Mouse (Mus musculus) midbrain, embryonic 15.5 days (tissue): ENCODE data around the gene Eya2. TPM values are rescaled to one million over a fixed set of nuclear protein-coding genes. Genes with fewer than 3 reads are reported as not detected.

Experiments
- ATAC-seq: fragments of 200-750 bp; cut with Nextera tagmentation; replicated peaks from 2 replicates; pipeline ENCODE4 v1.8.0; 2017; ENCODE audit warnings: moderate TSS enrichment
- H3K27ac ChIP-seq: fragments of 300-500 bp; sonication (generic); 2 replicates; pipeline ENCODE4 v1.5.1; 2015; ENCODE audit warnings: mild to moderate bottlenecking, inconsistent platforms
- H3K27me3 ChIP-seq: fragments of 300-500 bp; sonication (generic); replicated peaks from 2 replicates; pipeline ENCODE4 v1.6.1; 2015; ENCODE audit warnings: inconsistent platforms
- H3K36me3 ChIP-seq: fragments of 300-500 bp; sonication (generic); replicated peaks from 2 replicates; pipeline ENCODE4 v1.6.1; 2015; ENCODE audit warnings: inconsistent platforms
- H3K4me1 ChIP-seq: fragments of 300-500 bp; sonication (generic); 2 replicates; pipeline ENCODE4 v1.6.1; 2015; ENCODE audit warnings: inconsistent platforms
- H3K4me2 ChIP-seq: fragments of 300-500 bp; sonication (generic); 2 replicates; pipeline ENCODE4 v1.6.1; 2015; ENCODE audit warnings: inconsistent platforms, mild to moderate bottlenecking, moderate library complexity
- H3K4me3 ChIP-seq: fragments of 300-500 bp; sonication (generic); 2 replicates; pipeline ENCODE4 v1.5.1; 2015; ENCODE audit warnings: mild to moderate bottlenecking, inconsistent platforms
- H3K9ac ChIP-seq: fragments of 300-500 bp; sonication (generic); 2 replicates; pipeline ENCODE4 v1.6.1; 2015; ENCODE audit warnings: mild to moderate bottlenecking, inconsistent platforms
- H3K9me3 ChIP-seq: fragments of 300-500 bp; sonication (generic); 2 replicates; pipeline ENCODE4 v1.6.1; 2016; ENCODE audit warnings: inconsistent platforms
- WGBS: fragments of 180-500 bp; shearing (Covaris S2); methylation state at CpG from one replicate; pipeline ENCODE4 v1.1.7; 2015; ENCODE audit warnings: mixed read lengths; 5-methylcytosine and 5-hydroxymethylcytosine counted together
- polyA plus RNA-seq: library from polyadenylated mRNA; unstranded; fragments of >200 nt; fragmentation: Nextera tagmentation; extraction: Ambion mirVana; gene quantifications from 2 replicates; pipeline ENCODE4 v1.2.1, GENCODE M21; 2015

Eya2 gene
- polyA plus RNA-seq, 1 experiment from 2014 or later: 4.6 TPM

DNA sequence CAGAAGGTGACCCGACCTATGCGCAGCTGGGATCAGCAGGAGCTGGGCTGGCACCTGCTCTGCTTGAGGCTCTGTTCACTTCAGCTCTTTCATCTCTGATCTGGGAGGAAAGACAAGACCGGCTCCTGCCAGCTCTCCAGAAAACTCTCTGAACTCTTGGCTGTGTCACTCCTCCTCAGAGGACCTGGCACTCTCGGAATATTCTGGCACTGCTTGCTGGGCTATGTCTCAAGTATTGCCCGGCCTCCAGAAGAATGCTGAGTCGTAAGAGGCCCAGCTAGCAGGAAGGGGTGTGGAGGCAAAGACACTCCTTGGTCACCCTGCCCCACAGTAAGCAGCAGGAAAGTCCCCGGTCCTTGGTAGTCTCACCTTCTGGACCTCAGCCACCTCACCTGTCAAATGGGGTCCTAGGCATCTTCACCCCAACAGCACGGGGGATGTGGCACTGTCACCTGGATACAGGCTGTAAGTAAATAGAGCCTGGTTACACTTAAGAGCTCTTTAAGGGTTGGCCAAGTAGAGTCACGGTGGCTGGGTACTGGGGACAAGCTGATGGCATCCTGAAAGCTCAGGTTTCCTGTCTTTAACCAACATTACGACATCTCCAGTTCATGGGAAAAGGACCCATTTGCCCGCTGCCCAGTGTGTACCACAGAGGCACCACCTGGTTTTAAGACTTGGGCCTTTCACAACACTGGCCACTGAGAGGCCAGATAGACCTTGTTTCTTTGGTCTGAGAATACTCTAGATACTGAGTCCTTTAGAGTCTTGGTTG is 38.4 kb downstream of the Eya2 start:
- Histone ChIP-seq H3K27me3 (no peaks in the 10 kb centered on the region), H3K4me1 (no peaks in the 10 kb centered on the region), H3K4me3 (no peak overlapping the region), H3K4me2 (no peak overlapping the region), H3K27ac (no peak overlapping the region), H3K9ac (no peak overlapping the region), H3K36me3 (no peaks in the 10 kb centered on the region), H3K9me3 (no peaks in the 10 kb centered on the region)
- ATAC-seq: no peak
- 86% methylated on average over 11 of the region's 11 CpGs for WGBS

DNA sequence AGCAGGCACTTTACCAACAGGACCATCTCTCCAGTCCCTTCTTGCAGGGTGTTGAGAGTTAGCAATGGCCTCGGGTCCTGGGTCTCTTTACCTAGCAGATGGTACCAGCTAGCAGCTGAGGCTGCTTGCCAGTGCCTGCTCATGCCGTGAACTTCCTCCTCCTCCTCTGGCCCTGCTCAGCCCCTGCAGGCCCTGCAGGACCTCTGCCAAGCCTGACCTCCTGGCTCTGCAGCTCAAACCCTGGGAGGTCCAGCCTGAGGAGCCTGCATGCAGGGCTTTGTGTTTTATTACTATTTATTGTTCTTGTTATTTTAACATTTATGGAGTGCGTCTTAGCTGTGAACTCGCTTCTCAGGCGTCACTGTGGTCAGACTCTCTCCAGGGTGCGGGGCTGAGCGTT is 39.6 kb downstream of the Eya2 start:
- Histone ChIP-seq H3K4me1 (no peaks in the 10 kb centered on the region), H3K27ac (no peak overlapping the region), H3K9ac (no peak overlapping the region), H3K4me3 (no peak overlapping the region), H3K36me3 (no peaks in the 10 kb centered on the region), H3K9me3 (no peaks in the 10 kb centered on the region), H3K27me3 (no peaks in the 10 kb centered on the region), H3K4me2 (no peak overlapping the region)
- ATAC-seq: no peak
- WGBS: 67% methylated on average over 7 of the region's 7 CpGs

DNA sequence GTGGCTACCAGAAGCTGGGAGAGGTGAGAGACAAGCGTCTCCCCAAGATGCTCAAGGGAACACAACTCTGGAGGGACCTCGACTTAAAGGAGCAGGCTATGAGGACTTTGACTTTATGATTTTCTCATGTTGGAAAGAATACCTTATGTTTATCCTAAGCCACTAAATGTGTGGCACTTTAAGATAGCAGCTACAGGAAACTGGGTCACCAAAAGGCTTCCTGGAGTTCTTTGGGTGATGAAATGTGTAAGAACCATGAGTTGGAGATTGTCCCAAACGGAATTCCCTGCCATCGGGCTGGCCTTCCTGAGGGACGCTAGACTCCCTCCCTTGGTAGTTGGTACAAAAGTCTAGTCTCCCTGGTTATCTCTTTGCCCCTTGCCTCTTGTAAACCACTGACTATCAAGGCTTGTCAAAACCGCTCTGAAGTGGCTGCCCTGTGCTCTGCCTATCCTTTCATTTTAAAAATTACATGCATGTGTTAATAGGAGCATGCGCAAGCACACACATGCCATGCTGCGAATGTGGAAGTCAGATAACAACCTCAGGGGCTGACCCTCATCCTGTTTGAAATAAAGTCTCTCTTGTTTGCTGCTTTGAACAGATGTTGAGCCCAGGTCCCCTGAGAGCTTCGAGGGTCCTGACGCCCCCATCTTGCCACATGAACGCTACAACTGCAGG is 44.4 kb downstream of the Eya2 start:
- Histone ChIP-seq H3K4me2 (no peak overlapping the region), H3K27me3 (no peaks in the 10 kb centered on the region), H3K4me1 (peaks cover 6% of the 10 kb centered on the region; the same call in 1 of the 2 replicates), H3K9me3 (no peaks in the 10 kb centered on the region), H3K36me3 (no peaks in the 10 kb centered on the region), H3K27ac (no peak overlapping the region), H3K9ac (no peak overlapping the region), H3K4me3 (no peak overlapping the region)
- no peak for ATAC-seq
- 78% methylated on average over 11 of the region's 11 CpGs for WGBS

DNA sequence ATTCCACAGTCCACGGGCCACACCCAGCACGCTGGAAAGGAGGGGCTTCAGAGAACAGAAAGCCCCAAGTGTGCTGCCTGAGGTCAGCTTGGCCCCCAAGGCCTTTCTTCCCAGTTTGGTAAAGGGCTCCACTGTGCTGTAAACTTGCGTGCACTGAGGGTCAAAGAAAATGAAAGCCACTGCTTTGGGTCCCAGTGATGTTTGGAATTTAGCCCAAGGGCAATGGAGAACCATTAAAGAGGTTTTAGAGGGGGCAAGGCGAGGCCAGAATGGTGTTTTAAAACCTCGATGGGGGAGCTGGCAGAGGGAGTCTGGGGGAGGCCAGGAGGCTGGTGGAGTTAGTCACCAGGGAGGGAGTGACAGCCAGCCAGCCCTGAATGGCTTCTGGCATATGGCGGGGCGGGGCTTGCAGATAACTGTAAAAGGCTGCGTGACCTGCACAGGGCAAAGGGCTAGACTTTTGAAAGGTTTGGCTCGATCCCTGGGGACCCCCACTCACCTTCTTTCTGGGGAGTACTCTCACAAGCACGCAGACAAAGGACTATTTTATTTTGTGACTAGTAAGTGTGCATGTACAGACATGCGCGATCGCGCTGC is 47.2 kb downstream of the Eya2 start:
- ATAC-seq: no peak
- Histone ChIP-seq H3K4me3 (no peak overlapping the region), H3K36me3 (no peaks in the 10 kb centered on the region), H3K4me2 (no peak overlapping the region), H3K9me3 (no peaks in the 10 kb centered on the region), H3K9ac (no peak overlapping the region), H3K27ac (no peak overlapping the region), H3K27me3 (no peaks in the 10 kb centered on the region), H3K4me1 (peaks cover 6% of the 10 kb centered on the region; the same call in 1 of the 2 replicates)
- 67% methylated on average over 14 of the region's 14 CpGs for WGBS

DNA sequence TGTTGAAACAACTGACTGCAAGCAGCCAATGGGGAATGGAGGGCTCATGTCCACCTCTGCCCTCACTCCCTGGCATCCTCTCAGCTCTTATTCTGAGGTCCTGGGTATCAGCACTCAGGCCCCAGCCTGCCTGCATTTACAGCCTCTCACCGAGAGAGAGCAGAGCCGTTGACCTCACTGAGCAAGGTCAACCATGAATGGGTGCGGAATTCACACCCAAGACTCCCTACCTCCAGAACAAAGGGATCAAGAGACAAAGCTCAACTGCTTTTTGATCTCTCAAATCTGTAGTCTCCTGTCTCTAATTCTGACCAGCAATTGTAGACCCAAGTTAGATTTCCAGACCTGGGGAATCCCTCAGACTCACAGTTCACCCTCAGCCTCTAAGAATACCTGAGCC is 48.8 kb downstream of the Eya2 start:
- H3K9me3 ChIP-seq: no peaks in the 10 kb centered on the region
- no peak overlapping the region for H3K4me2 ChIP-seq
- ATAC-seq: no peak
- H3K36me3 ChIP-seq: no peaks in the 10 kb centered on the region
- H3K27me3 ChIP-seq: no peaks in the 10 kb centered on the region
- WGBS: 59% methylated on average over 3 of the region's 3 CpGs
- H3K9ac ChIP-seq: no peak overlapping the region
- no peak overlapping the region for H3K4me3 ChIP-seq
- H3K4me1 ChIP-seq: peaks cover 6% of the 10 kb centered on the region; the same call in 1 of the 2 replicates
- no peak overlapping the region for H3K27ac ChIP-seq

- no peaks in the 10 kb centered on the region for H3K36me3 ChIP-seq
- H3K4me2 ChIP-seq: no peak overlapping the region
- 84% methylated on average over 9 of the region's 9 CpGs for WGBS
- H3K4me1 ChIP-seq: peaks cover 6% of the 10 kb centered on the region; the same call in 1 of the 2 replicates
- no peaks in the 10 kb centered on the region for H3K27me3 ChIP-seq
- no peak overlapping the region for H3K4me3 ChIP-seq
- no peaks in the 10 kb centered on the region for H3K9me3 ChIP-seq
- no peak overlapping the region for H3K27ac ChIP-seq
- no peak overlapping the region for H3K9ac ChIP-seq
- ATAC-seq: no peak
Observed at GRCm38 (mm10) chr2:165644057-165644456, 49.2 kb downstream of the Eya2 start.

DNA sequence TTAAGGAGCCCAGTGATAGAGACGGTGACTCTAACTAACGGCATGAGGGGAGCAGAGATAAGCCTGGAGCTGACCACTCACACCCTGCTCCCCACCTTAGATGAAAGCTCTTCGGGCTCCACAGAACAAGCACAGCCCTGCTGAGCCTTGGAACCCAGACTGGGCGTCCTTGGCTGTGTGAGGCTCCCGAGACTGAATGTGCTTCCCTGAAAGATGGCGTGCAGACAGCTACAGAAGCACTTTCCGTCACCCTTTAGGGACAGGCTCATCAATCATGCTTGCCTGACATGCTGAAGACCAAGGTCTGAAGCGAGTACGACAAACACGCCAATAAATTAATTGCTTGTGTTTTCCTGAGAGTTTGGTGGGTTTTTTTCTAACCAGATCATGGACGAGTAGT is 56.2 kb downstream of the Eya2 start:
- H3K9me3 ChIP-seq: no peaks in the 10 kb centered on the region
- H3K27me3 ChIP-seq: no peaks in the 10 kb centered on the region
- no peak overlapping the region for H3K4me3 ChIP-seq
- ATAC-seq: no peak
- H3K9ac ChIP-seq: no peak overlapping the region
- H3K4me2 ChIP-seq: no peak overlapping the region
- no peaks in the 10 kb centered on the region for H3K36me3 ChIP-seq
- WGBS: 86% methylated on average over 11 of the region's 11 CpGs
- peaks cover 13% of the 10 kb centered on the region for H3K4me1 ChIP-seq
- H3K27ac ChIP-seq: no peak overlapping the region

DNA sequence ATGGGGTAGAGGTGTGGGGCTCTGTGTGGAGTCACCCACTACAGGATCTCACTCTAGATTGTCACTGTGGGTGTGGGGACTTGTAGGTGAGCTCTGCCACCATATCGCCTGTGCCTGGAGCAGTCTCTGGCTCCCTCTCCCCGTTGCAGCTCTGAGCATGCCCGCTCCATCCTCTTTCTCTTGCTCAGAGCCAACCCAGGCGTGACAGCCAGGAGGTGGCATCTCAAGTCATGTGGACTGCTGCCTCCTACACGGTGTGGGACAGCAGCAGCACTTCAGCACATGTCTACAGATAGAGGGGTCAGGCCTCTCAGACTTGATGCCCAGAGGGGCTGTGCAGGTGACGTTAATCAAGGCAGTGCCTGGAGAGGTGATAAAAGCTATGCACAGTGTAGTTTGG is 57.4 kb downstream of the Eya2 start:
- Histone ChIP-seq H3K9ac (no peak overlapping the region), H3K9me3 (no peaks in the 10 kb centered on the region), H3K4me1 (peaks cover 18% of the 10 kb centered on the region), H3K4me2 (no peak overlapping the region), H3K27me3 (no peaks in the 10 kb centered on the region), H3K4me3 (no peak overlapping the region), H3K27ac (no peak overlapping the region), H3K36me3 (no peaks in the 10 kb centered on the region)
- ATAC-seq: no peak
- WGBS: 70% methylated on average over 6 of the region's 6 CpGs

DNA sequence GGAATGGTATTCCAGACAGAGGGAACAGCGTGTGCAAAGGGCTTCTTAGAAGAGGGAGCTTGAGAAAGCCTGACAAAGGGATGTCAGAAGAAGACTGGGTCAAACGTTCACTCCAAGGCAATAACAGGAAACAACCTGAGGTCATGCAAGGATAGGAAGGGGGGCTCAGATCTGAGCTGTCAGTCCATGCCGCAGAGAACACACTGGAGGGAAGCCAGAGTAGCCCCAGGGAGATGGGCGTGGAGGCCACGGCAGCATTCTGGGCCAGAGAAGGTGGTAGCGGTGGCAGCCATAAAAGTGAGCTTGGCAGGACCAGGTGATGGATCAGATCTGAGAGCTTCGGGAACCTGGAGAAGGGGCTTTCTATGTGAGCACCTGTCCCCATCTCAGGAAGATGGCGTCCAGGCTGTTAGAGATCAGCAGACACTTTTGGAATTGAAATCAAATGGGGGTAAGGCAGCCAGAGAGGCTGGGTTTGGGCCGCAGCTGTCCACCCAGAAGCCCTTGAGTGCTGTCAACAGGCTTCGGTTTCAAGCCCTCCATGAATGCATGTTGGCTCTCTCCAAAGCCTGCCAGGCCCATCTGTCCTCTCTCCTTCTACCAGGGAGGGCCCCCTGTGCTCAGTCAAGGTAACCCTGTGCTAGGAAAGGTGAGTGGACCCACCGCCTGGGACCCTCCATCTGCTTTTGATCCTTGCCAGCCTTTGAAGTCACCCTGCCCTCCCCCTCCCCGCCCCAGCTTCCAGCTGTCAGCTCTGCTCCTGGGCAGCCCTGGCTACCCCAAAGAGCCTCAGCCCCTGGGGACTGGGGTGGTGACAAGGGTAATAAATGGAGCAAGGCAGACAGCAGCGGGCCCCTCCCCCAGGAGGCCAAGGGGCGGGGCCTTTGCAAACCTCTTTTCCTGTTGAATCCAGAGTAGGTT is 58.4 kb downstream of the Eya2 start:
- Histone ChIP-seq H3K9me3 (no peaks in the 10 kb centered on the region), H3K27ac (no peak overlapping the region), H3K4me2 (no peak overlapping the region), H3K9ac (no peak overlapping the region), H3K4me3 (no peak overlapping the region), H3K36me3 (no peaks in the 10 kb centered on the region), H3K27me3 (no peaks in the 10 kb centered on the region), H3K4me1 (peaks cover 18% of the 10 kb centered on the region)
- 0 out of 2 replicates have a peak, but pooled peaks have one; percentile 48 for ATAC-seq
- WGBS: 48% methylated on average over 14 of the region's 14 CpGs

DNA sequence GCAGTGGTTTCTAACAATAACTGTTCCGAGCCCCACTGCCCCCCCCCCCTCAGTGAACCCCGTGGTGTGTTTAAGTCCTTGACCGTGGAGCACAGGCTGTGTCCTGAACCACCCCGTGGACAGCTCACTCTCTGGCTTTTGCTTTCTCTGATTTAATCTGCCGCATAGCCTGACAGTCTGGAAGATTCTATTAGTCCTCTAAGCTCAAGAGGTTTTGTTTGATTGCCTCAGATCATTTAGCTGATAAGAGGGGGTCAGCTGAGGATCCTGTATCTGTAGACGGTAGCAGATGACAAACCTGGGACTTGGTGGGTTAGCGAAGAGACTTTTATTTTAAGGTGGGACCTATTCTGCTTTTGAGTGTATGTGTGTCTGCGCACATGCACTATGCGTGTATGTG is 59.3 kb downstream of the Eya2 start:
- Histone ChIP-seq H3K27me3 (no peaks in the 10 kb centered on the region), H3K9me3 (no peaks in the 10 kb centered on the region), H3K27ac (no peak overlapping the region), H3K4me3 (no peak overlapping the region), H3K9ac (no peak overlapping the region), H3K4me2 (no peak overlapping the region), H3K36me3 (no peaks in the 10 kb centered on the region), H3K4me1 (peaks cover 18% of the 10 kb centered on the region)
- 45% methylated on average over 9 of the region's 9 CpGs for WGBS
- ATAC-seq: no peak

- 84% methylated on average over 10 of the region's 10 CpGs for WGBS
- Histone ChIP-seq H3K36me3 (no peaks in the 10 kb centered on the region), H3K27me3 (no peaks in the 10 kb centered on the region), H3K27ac (no peak overlapping the region), H3K4me1 (peaks cover 18% of the 10 kb centered on the region), H3K4me2 (no peak overlapping the region), H3K9me3 (no peaks in the 10 kb centered on the region), H3K4me3 (no peak overlapping the region), H3K9ac (no peak overlapping the region)
- ATAC-seq: no peak
Observed at GRCm38 (mm10) chr2:165654696-165655491, 60.1 kb downstream of the Eya2 start.
